Mouse (Mus musculus): ENCODE data around the gene Cacfd1. TPM values are rescaled to one million over a fixed set of nuclear protein-coding genes. Genes with fewer than 3 reads are reported as not detected.
A peak's percentile ranks its signal among the peaks of the same experiment; 100 is the strongest.

Gene Cacfd1
- polyA plus RNA-seq, 1 experiment: 22.8 TPM

GRCm38 (mm10) chr2:27006255-27006654 lies 3.5 kb upstream of the Cacfd1 start:
- no peak overlapping the region for H3K4me2 ChIP-seq (ENCODE audit: low read depth)
- peaks cover 13% of the 10 kb centered on the region for H3K79me2 ChIP-seq (ENCODE audit: control insufficient read depth, insufficient read depth)
- no peak overlapping the region for H3K4me3 ChIP-seq
- H3K36me3 ChIP-seq (ENCODE audit: control insufficient read depth, insufficient read depth): no peaks in the 10 kb centered on the region
- TF ChIP-seq MYOD1 (IDR thresholded peaks at IDR 0.05; ENCODE audit: control insufficient read depth in 1 of 3, insufficient read length in 2 of 3, low read depth in 2 of 3) (peak in 1 of 3 experiments; percentile 2), MYOG (IDR thresholded peaks at IDR 0.05; ENCODE audit: control insufficient read depth in 1 of 3, insufficient read depth in 1 of 3, insufficient read length in 2 of 3, low read depth in 2 of 3) (peak in 1 of 3 experiments; percentile 14), CEBPB (IDR thresholded peaks at IDR 0.05; ENCODE audit: insufficient read depth, poor library complexity, severe bottlenecking) (no peak)
- no peak overlapping the region for H3ac ChIP-seq (ENCODE audit: control insufficient read depth, insufficient read length)
- peaks cover 27% of the 10 kb centered on the region for H3K27me3 ChIP-seq (ENCODE audit: control insufficient read depth, insufficient read depth, insufficient read length)

- H3K4me3 ChIP-seq: no peak overlapping the region
- peaks cover 27% of the 10 kb centered on the region for H3K27me3 ChIP-seq (ENCODE audit: control insufficient read depth, insufficient read depth, insufficient read length)
- TF ChIP-seq E2F4 (IDR thresholded peaks at IDR 0.05; ENCODE audit: insufficient read depth): no peak
- no peak for TF ChIP-seq CEBPB (IDR thresholded peaks at IDR 0.05; ENCODE audit: insufficient read depth, poor library complexity, severe bottlenecking)
- TF ChIP-seq POLR2A (IDR thresholded peaks at IDR 0.05; ENCODE audit: insufficient read length, low read depth): no peak
- TF ChIP-seq TCF3 (IDR thresholded peaks at IDR 0.05; ENCODE audit: insufficient read length, low read depth): no peak
- TF ChIP-seq SRF (IDR thresholded peaks at IDR 0.05; ENCODE audit: control insufficient read depth, insufficient read length, low read depth): no peak
- TF ChIP-seq USF1 (IDR thresholded peaks at IDR 0.05; ENCODE audit: low read depth): no peak
- TF ChIP-seq MYOG (IDR thresholded peaks at IDR 0.05; ENCODE audit: control insufficient read depth in 1 of 3, insufficient read depth in 1 of 3, insufficient read length in 2 of 3, low read depth in 2 of 3): no peak
- TF ChIP-seq MYOD1 (IDR thresholded peaks at IDR 0.05; ENCODE audit: control insufficient read depth in 1 of 3, insufficient read length in 2 of 3, low read depth in 2 of 3): no peak
- no peak for TF ChIP-seq MAX (IDR thresholded peaks at IDR 0.05; ENCODE audit: low read depth)
- TF ChIP-seq POLR2AphosphoS2 (IDR thresholded peaks at IDR 0.05; ENCODE audit: insufficient read length, low read depth): no peak
- no peak for TF ChIP-seq REST (IDR thresholded peaks at IDR 0.05; ENCODE audit: insufficient read depth, insufficient read length)
- TF ChIP-seq TCF12 (IDR thresholded peaks at IDR 0.05; ENCODE audit: insufficient read depth, poor library complexity, severe bottlenecking): no peak
- peaks cover 21% of the 10 kb centered on the region for H3K79me2 ChIP-seq (ENCODE audit: control insufficient read depth, insufficient read depth)
- no peak overlapping the region for H3ac ChIP-seq (ENCODE audit: control insufficient read depth, insufficient read length)
- H3K4me2 ChIP-seq (ENCODE audit: low read depth): no peak overlapping the region
- no peaks in the 10 kb centered on the region for H3K36me3 ChIP-seq (ENCODE audit: control insufficient read depth, insufficient read depth)
Observed at GRCm38 (mm10) chr2:27007701-27008100, 2.0 kb upstream of the Cacfd1 start.

- TF ChIP-seq MAX (IDR thresholded peaks at IDR 0.05; ENCODE audit: low read depth) (no peak), MYOG (IDR thresholded peaks at IDR 0.05; ENCODE audit: control insufficient read depth in 1 of 3, insufficient read depth in 1 of 3, insufficient read length in 2 of 3, low read depth in 2 of 3) (peak; percentile 33 to 82 (median 41)), POLR2AphosphoS2 (IDR thresholded peaks at IDR 0.05; ENCODE audit: insufficient read length, low read depth) (peak; percentile 62), CEBPB (IDR thresholded peaks at IDR 0.05; ENCODE audit: insufficient read depth, poor library complexity, severe bottlenecking) (no peak), REST (IDR thresholded peaks at IDR 0.05; ENCODE audit: insufficient read depth, insufficient read length) (no peak), USF1 (IDR thresholded peaks at IDR 0.05; ENCODE audit: low read depth) (no peak), TCF12 (IDR thresholded peaks at IDR 0.05; ENCODE audit: insufficient read depth, poor library complexity, severe bottlenecking) (no peak), E2F4 (IDR thresholded peaks at IDR 0.05; ENCODE audit: insufficient read depth) (no peak), TCF3 (IDR thresholded peaks at IDR 0.05; ENCODE audit: insufficient read length, low read depth) (no peak), MYOD1 (IDR thresholded peaks at IDR 0.05; ENCODE audit: control insufficient read depth in 1 of 3, insufficient read length in 2 of 3, low read depth in 2 of 3) (peak in 2 of 3 experiments; percentile 24 to 59), SRF (IDR thresholded peaks at IDR 0.05; ENCODE audit: control insufficient read depth, insufficient read length, low read depth) (no peak), POLR2A (IDR thresholded peaks at IDR 0.05; ENCODE audit: insufficient read length, low read depth) (no peak)
- Histone ChIP-seq H3ac (ENCODE audit: control insufficient read depth, insufficient read length) (no peak overlapping the region), H3K79me2 (ENCODE audit: control insufficient read depth, insufficient read depth) (no peaks in the 10 kb centered on the region), H3K4me3 (no peak overlapping the region), H3K27me3 (ENCODE audit: control insufficient read depth, insufficient read depth, insufficient read length) (no peaks in the 10 kb centered on the region), H3K36me3 (ENCODE audit: control insufficient read depth, insufficient read depth) (peaks cover 7% of the 10 kb centered on the region), H3K4me2 (ENCODE audit: low read depth) (no peak overlapping the region)
Observed at GRCm38 (mm10) chr2:27017802-27018201, 8.1 kb downstream of the Cacfd1 start.

DNA sequence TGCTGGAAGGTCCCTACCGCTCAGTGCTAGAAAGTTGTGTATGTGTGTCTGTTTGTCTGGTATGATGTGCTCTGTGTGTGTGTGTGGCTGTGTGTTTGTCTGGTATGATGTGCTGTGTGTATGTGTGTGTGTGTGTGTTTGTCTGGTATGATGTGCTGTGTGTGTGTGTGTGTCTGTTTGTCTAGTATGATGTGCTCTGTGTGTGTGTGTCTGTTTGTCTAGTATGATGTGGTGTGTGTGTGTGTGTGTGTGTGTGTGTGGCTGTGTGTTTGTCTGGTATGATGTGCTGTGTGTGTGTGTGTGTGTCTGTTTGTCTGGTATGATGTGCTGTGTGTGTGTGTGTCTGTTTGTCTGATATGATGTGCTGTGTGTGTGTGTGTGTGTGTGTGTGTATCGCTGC lies 9.8 kb downstream of the Cacfd1 start:
- peaks cover 1% of the 10 kb centered on the region for H3K27me3 ChIP-seq (ENCODE audit: control insufficient read depth, insufficient read depth, insufficient read length)
- no peak overlapping the region for H3K4me2 ChIP-seq (ENCODE audit: low read depth)
- no peaks in the 10 kb centered on the region for H3K79me2 ChIP-seq (ENCODE audit: control insufficient read depth, insufficient read depth)
- peaks cover 7% of the 10 kb centered on the region for H3K36me3 ChIP-seq (ENCODE audit: control insufficient read depth, insufficient read depth)
- TF ChIP-seq CEBPB (IDR thresholded peaks at IDR 0.05; ENCODE audit: insufficient read depth, poor library complexity, severe bottlenecking): no peak
- TF ChIP-seq REST (IDR thresholded peaks at IDR 0.05; ENCODE audit: insufficient read depth, insufficient read length): no peak
- no peak for TF ChIP-seq TCF12 (IDR thresholded peaks at IDR 0.05; ENCODE audit: insufficient read depth, poor library complexity, severe bottlenecking)
- no peak for TF ChIP-seq MYOG (IDR thresholded peaks at IDR 0.05; ENCODE audit: control insufficient read depth in 1 of 3, insufficient read depth in 1 of 3, insufficient read length in 2 of 3, low read depth in 2 of 3)
- no peak for TF ChIP-seq USF1 (IDR thresholded peaks at IDR 0.05; ENCODE audit: low read depth)
- peak; percentile 73 for TF ChIP-seq POLR2AphosphoS2 (IDR thresholded peaks at IDR 0.05; ENCODE audit: insufficient read length, low read depth)
- TF ChIP-seq POLR2A (IDR thresholded peaks at IDR 0.05; ENCODE audit: insufficient read length, low read depth): peak; percentile 12
- TF ChIP-seq SRF (IDR thresholded peaks at IDR 0.05; ENCODE audit: control insufficient read depth, insufficient read length, low read depth): no peak
- no peak for TF ChIP-seq E2F4 (IDR thresholded peaks at IDR 0.05; ENCODE audit: insufficient read depth)
- no peak for TF ChIP-seq TCF3 (IDR thresholded peaks at IDR 0.05; ENCODE audit: insufficient read length, low read depth)
- TF ChIP-seq MYOD1 (IDR thresholded peaks at IDR 0.05; ENCODE audit: control insufficient read depth in 1 of 3, insufficient read length in 2 of 3, low read depth in 2 of 3): no peak
- no peak for TF ChIP-seq MAX (IDR thresholded peaks at IDR 0.05; ENCODE audit: low read depth)
- H3ac ChIP-seq (ENCODE audit: control insufficient read depth, insufficient read length): no peak overlapping the region
- H3K4me3 ChIP-seq: no peak overlapping the region

- Histone ChIP-seq H3K27me3 (ENCODE audit: control insufficient read depth, insufficient read depth, insufficient read length) (peaks cover 5% of the 10 kb centered on the region), H3ac (ENCODE audit: control insufficient read depth, insufficient read length) (no peak overlapping the region), H3K4me2 (ENCODE audit: low read depth) (no peak overlapping the region), H3K36me3 (ENCODE audit: control insufficient read depth, insufficient read depth) (peaks cover under 1% of the 10 kb centered on the region), H3K4me3 (no peak overlapping the region), H3K79me2 (ENCODE audit: control insufficient read depth, insufficient read depth) (no peaks in the 10 kb centered on the region)
- TF ChIP-seq POLR2AphosphoS2 (IDR thresholded peaks at IDR 0.05; ENCODE audit: insufficient read length, low read depth): peak; percentile 34
- no peak for TF ChIP-seq E2F4 (IDR thresholded peaks at IDR 0.05; ENCODE audit: insufficient read depth)
- TF ChIP-seq MAX (IDR thresholded peaks at IDR 0.05; ENCODE audit: low read depth): no peak
Observed at GRCm38 (mm10) chr2:27021103-27021502, 11.4 kb downstream of the Cacfd1 start.

All from myocyte (in vitro differentiated cells).